ENCODE assay signal across 17 mouse cellular contexts in genomic region chr1:168370966-168371365, GRCm38 (mm10).
DNase-seq lines count a peak whose midpoint lies in the region; ATAC-seq and TF ChIP-seq lines count a peak whose summit lies in the region.
"Had no signal": no experiment of that assay in that cellular context is flagged by ENCODE, and none has a peak within 500 bp of the region (broad histone marks: within the 10 kb centered on the region; RNA-seq: fewer than 3 reads in every experiment).

No protein-coding gene starts in this region.

- peaks cover 7% of the 10 kb centered on the region; the same call in 1 of the 2 replicates for H3K36me3 ChIP-seq in forebrain, embryonic 12.5 days (replicated peaks)
- no peaks in the 10 kb centered on the region for H3K36me3 ChIP-seq in forebrain, postnatal 0 days (ENCODE audit: insufficient read depth)
- no peaks in the 10 kb centered on the region for H3K36me3 ChIP-seq in midbrain, embryonic 15.5 days (replicated peaks)
- H3K36me3 ChIP-seq in midbrain, embryonic 16.5 days (ENCODE audit: control insufficient read depth, insufficient read depth, low read length): peaks cover 2% of the 10 kb centered on the region; the same call in 1 of the 2 replicates
- 0 out of 2 replicates have a peak, but pooled peaks cover 3% of the 10 kb centered on the region for H3K36me3 ChIP-seq in forebrain, embryonic 14.5 days (ENCODE audit: control insufficient read depth, insufficient read depth, low read length)

- WGBS in forebrain, embryonic 12.5 days: 53% methylated on average over 9 of the region's 9 CpGs
- 33% methylated on average over 9 of the region's 9 CpGs for WGBS in forebrain, postnatal 0 days
- WGBS in midbrain, embryonic 15.5 days: 67% methylated on average over 9 of the region's 9 CpGs
- 66% methylated on average over 9 of the region's 9 CpGs for WGBS in midbrain, embryonic 16.5 days
- WGBS in forebrain, embryonic 14.5 days: 13% methylated on average over 9 of the region's 9 CpGs

- no peak for DNase-seq in forebrain, postnatal 0 days
- peak; percentile 47 for DNase-seq in forebrain, embryonic 14.5 days (ENCODE audit: low spot score)
- no peak for DNase-seq in heart, postnatal 10 days
- DNase-seq in thymus, postnatal 14 days: no peak
- DNase-seq: adrenal gland, adult 2 months; adrenal gland, postnatal 10 days; adrenal gland, postnatal 25 days; cerebellum, adult 11-12 months; cerebellum, adult 2 months; cerebellum, adult 9-10 months; cerebellum, postnatal 10 days; cerebellum, postnatal 25 days had no signal

- H3K4me3 ChIP-seq in forebrain, embryonic 12.5 days (replicated peaks): no peak overlapping the region
- H3K4me3 ChIP-seq in forebrain, postnatal 0 days (ENCODE audit: low read depth, low read length): no peak overlapping the region
- no peak overlapping the region for H3K4me3 ChIP-seq in midbrain, embryonic 15.5 days
- no peak overlapping the region for H3K4me3 ChIP-seq in midbrain, embryonic 16.5 days (ENCODE audit: low read depth, low read length)
- no peak overlapping the region for H3K4me3 ChIP-seq in forebrain, embryonic 14.5 days (ENCODE audit: low read depth, low read length)
- H3K4me3 ChIP-seq: embryonic facial prominence, embryonic 10.5 days; embryonic facial prominence, embryonic 12.5 days had no signal

- H3K9ac ChIP-seq in forebrain, embryonic 12.5 days: no peak overlapping the region
- no peak overlapping the region for H3K9ac ChIP-seq in forebrain, postnatal 0 days
- H3K9ac ChIP-seq in midbrain, embryonic 15.5 days: no peak overlapping the region
- no peak overlapping the region for H3K9ac ChIP-seq in midbrain, embryonic 16.5 days (ENCODE audit: low read depth, low read length)
- no peak overlapping the region for H3K9ac ChIP-seq in forebrain, embryonic 14.5 days (ENCODE audit: low read length)
- H3K9ac ChIP-seq: embryonic facial prominence, embryonic 12.5 days had no signal

- ATAC-seq in forebrain, embryonic 12.5 days (ENCODE audit: low FRiP score): 0 out of 2 replicates have a peak, but pooled peaks have one; percentile 27
- no peak for ATAC-seq in forebrain, postnatal 0 days
- no peak for ATAC-seq in midbrain, embryonic 15.5 days (replicated peaks)
- no peak for ATAC-seq in midbrain, embryonic 16.5 days
- no peak for ATAC-seq in forebrain, embryonic 14.5 days

- no peak for TF ChIP-seq CTCF in forebrain, postnatal 0 days (IDR thresholded peaks at IDR 0.05; ENCODE audit: low read depth)

- no peak overlapping the region for H3K27ac ChIP-seq in forebrain, embryonic 12.5 days
- H3K27ac ChIP-seq in forebrain, postnatal 0 days (ENCODE audit: low read depth, low read length): no peak overlapping the region
- peak overlapping the region; percentile 10; the same call in 1 of the 2 replicates for H3K27ac ChIP-seq in midbrain, embryonic 15.5 days
- H3K27ac ChIP-seq in midbrain, embryonic 16.5 days (ENCODE audit: low read length): no peak overlapping the region
- H3K27ac ChIP-seq in forebrain, embryonic 14.5 days (ENCODE audit: low read depth, low read length): no peak overlapping the region
- H3K27ac ChIP-seq: embryonic facial prominence, embryonic 10.5 days; embryonic facial prominence, embryonic 12.5 days had no signal

- no peak overlapping the region for H3K4me2 ChIP-seq in forebrain, embryonic 12.5 days
- no peak overlapping the region for H3K4me2 ChIP-seq in forebrain, postnatal 0 days (ENCODE audit: low read depth)
- no peak overlapping the region for H3K4me2 ChIP-seq in midbrain, embryonic 15.5 days
- no peak overlapping the region for H3K4me2 ChIP-seq in midbrain, embryonic 16.5 days (ENCODE audit: low read length)
- no peak overlapping the region for H3K4me2 ChIP-seq in forebrain, embryonic 14.5 days (ENCODE audit: low read length)
- H3K4me2 ChIP-seq: embryonic facial prominence, embryonic 12.5 days had no signal

- peaks cover 56% of the 10 kb centered on the region for H3K4me1 ChIP-seq in forebrain, embryonic 12.5 days
- H3K4me1 ChIP-seq in forebrain, postnatal 0 days (ENCODE audit: insufficient read depth): peaks cover 12% of the 10 kb centered on the region
- H3K4me1 ChIP-seq in midbrain, embryonic 15.5 days: peaks cover 47% of the 10 kb centered on the region
- H3K4me1 ChIP-seq in midbrain, embryonic 16.5 days (ENCODE audit: control insufficient read depth, insufficient read depth, low read length): peaks cover 19% of the 10 kb centered on the region
- peaks cover 51% of the 10 kb centered on the region for H3K4me1 ChIP-seq in forebrain, embryonic 14.5 days (ENCODE audit: control insufficient read depth, insufficient read depth, low read length)

- no peaks in the 10 kb centered on the region for H3K9me3 ChIP-seq in forebrain, embryonic 12.5 days
- no peaks in the 10 kb centered on the region for H3K9me3 ChIP-seq in forebrain, postnatal 0 days (ENCODE audit: low read length)
- no peaks in the 10 kb centered on the region for H3K9me3 ChIP-seq in midbrain, embryonic 15.5 days
- no peaks in the 10 kb centered on the region for H3K9me3 ChIP-seq in midbrain, embryonic 16.5 days (replicated peaks; ENCODE audit: control insufficient read depth, low read length, poor library complexity, severe bottlenecking)
- H3K9me3 ChIP-seq in forebrain, embryonic 14.5 days (replicated peaks; ENCODE audit: control insufficient read depth, low read length): no peaks in the 10 kb centered on the region
- H3K9me3 ChIP-seq: embryonic facial prominence, embryonic 10.5 days; embryonic facial prominence, embryonic 12.5 days had no signal

- H3K27me3 ChIP-seq in forebrain, embryonic 12.5 days: no peaks in the 10 kb centered on the region
- H3K27me3 ChIP-seq in forebrain, postnatal 0 days (ENCODE audit: insufficient read depth, low read length): no peaks in the 10 kb centered on the region
- no peaks in the 10 kb centered on the region for H3K27me3 ChIP-seq in midbrain, embryonic 15.5 days (replicated peaks)
- no peaks in the 10 kb centered on the region for H3K27me3 ChIP-seq in midbrain, embryonic 16.5 days (ENCODE audit: control insufficient read depth, insufficient read depth, low read depth, low read length)
- no peaks in the 10 kb centered on the region for H3K27me3 ChIP-seq in forebrain, embryonic 14.5 days (replicated peaks; ENCODE audit: control insufficient read depth, insufficient read depth, low read length)
- H3K27me3 ChIP-seq: embryonic facial prominence, embryonic 12.5 days had no signal

- intact Hi-C loops in heart, postnatal 10 days (cut with DNase I): loop anchor here (10.0 kb wide), 1 partner anchor 544 kb away; no protein-coding TSS in a partner anchor
